Mouse (Mus musculus): ENCODE measurements around the gene Ttyh1.
"Not testable (repeated sequence)": the region's sequence is repeated elsewhere in the genome, so short reads cannot be mapped to it uniquely, and the experiment has no call there.

The Ttyh1 gene

DNA sequence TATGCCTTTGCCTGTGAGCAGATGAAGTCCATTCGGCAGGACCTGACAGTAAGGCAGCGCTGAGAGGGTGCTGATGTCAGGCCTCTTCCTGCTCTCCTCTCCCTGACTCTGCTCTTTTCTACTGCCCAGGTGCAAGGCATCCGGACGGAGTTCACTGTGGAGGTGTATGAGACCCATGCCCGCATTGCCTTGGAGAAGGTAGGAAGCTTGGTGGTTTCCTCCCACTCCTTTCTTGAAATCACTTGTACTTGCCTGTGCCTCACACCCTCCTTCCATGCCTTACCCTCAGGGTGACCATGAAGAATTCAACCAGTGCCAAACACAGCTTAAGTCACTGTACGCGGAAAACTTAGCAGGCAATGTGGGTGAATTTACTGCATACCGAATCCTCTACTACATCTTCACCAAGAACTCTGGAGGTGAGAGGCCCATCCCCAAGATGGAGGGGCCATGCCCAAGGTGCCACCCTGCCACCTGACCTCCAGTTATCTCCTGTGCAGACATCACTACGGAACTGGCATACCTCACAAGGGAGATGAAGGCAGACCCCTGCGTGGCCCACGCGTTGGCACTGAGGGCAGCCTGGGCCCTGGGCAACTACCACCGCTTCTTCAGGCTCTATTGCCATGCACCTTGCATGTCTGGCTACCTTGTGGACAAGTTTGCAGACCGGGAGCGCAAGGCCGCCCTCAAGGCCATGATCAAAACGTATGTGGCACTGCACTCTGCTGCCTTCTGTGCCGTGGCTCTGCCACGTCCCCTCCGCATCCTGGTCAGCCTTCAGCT lies 25.8 kb downstream of the Ttyh1 start:
- no peak for DNase-seq

DNA sequence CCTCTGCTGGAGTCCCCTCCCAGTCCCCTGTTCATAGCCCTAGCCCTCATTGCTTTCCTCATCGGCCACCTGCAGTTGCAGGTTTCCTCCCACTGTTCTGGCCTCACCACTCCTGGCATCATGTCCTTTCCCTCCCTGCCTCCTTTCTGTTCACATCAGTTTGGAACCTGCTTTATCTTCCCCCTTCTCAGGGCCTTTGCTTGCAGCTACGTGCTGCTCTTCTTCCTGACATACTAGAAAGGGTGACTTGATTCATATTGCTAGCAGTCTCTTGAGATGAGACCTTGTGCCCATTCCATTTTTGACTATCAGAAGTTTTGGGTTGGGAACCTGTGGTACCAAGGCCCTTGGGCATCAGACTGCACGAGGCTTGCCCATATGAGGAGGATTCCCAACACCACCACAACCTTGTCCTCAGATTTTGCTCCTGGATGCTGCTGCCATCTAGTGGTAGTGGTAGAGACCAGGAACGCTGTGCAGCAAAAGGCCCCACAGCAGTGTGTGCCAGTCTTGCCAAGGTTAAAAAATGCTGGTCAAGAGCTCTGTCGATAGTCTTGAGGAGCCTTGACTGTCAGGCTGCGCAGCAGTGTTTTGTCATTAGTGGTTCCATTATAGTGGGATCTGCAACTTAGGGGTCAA lies 26.5 kb downstream of the Ttyh1 start:
- DNase-seq: no peak

DNA sequence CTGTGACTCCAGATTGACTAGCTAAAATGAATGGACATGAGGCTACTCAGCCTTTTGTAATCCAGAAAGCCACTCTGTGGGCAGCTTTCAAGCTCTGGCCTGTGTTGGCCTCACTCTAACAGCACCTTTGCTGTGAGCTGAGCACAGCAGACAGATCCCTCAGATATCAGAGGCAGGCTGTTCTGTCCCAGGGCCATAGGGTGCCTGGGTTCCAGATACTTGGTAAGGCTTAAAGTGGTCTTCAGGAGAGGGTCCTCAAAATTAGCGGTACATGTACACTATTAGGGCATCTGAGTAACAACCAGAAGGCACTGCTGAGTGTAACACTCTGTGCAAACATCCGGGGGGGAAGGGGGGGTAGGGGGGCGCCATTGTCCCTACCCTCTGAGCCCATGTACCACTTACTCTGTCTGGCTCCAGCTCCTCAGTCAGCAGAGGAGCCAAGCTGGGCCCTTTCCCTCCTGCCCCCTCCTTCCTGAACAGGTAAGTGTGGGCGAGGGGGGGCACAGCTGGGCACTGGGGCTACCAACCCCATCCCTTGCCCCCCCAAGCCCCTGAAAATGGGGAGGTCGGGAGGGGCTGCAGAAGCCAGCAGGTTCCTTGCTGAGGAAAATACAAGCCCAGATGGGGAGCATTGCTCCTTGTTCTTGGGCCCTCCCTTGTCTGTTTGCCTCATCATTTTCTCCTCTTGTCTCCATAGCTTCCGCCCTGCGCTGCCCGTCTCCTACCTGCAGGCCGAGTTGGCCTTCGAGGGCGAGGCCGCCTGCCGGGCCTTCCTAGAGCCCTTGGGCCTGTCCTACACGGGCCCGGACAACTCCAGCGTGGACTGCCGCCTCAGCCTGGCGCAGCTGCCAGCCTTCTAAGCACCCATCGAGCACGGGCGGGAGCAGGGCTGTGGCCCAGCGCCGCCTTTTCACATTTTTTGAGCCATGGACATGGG lies 27.3 kb downstream of the Ttyh1 start:
- no peak for DNase-seq

DNA sequence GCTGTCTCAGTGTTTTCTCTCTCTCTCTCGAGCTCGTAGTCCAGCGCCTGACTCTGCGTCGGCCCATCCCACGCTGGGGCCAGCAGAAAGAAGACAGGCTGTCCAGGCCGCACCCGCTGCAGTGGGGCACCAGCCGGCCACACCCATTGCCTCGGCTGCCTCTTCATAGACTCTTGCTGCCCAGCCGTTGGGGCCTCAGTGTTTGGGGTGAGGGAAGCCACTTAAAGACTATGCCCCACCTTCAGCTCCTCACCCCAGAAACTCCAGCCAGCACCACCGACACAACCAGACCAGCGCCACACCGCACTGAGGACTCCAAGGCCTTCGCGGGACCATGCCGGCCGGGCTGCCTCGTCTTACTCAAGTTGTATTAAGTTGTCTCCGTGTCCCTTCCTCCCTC lies 28.2 kb downstream of the Ttyh1 start:
- no peak for DNase-seq

DNA sequence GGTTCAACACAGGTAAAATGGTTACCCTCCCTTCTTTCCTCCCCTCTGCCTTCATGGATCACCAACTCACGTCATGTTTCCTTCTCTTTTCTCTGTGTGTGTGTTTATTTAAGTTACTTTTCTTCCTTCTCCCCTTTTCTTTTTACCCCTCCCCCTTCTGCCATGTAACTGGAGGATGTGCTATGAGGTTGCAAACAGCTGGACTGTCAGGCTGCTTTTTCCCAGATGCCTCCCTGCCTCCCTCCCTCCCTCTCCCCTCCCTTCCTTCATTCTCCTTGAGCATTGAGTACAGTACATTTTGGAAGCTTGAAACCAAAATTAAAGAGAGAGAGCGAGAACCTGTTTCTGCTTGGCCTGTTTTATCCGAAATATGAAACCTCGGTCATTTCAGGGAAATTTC lies 28.6 kb downstream of the Ttyh1 start:
- DNase-seq: no peak

DNA sequence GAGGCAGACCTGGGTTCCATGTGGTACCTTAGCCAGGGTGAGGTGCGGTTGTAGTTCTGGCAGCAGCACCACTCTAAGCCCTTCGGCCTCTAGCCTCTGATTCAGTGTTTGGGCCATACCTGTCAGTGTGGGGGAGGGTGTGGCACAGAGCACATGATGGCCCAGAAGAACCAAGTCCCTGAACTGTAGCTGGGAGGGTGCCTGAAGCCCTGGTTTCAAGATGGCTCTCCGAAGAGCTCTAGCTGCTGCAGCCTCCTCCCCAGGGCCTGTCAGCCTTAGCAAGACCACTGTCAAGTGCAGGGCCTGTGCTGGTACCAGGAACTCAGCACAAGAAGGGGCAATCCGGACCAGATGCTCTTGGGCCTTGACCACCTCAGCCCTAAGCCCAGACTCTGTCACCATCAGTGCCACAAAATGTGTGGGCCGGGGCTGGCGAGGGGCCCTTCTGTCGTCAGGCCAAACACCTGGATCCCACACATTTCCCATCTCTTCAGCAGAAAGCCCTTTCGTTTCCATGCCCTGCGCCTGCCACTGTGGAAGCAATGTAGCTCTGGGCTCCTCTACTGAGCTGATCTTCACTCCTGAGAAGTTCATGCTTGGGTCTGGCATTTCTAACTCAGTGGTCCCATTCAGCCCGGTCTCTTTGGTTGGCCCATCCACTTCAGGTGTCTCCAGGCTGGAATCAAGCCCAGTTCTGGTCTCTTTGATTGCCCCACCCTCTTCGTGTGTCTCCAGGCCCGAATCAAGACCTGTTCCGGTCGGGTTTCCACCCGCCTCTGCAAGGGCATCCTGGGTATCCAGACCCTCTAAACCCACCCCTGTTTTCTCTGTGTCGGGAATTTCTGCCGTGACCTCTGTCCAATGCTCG lies 29.4 kb downstream of the Ttyh1 start:
- DNase-seq: no peak

DNA sequence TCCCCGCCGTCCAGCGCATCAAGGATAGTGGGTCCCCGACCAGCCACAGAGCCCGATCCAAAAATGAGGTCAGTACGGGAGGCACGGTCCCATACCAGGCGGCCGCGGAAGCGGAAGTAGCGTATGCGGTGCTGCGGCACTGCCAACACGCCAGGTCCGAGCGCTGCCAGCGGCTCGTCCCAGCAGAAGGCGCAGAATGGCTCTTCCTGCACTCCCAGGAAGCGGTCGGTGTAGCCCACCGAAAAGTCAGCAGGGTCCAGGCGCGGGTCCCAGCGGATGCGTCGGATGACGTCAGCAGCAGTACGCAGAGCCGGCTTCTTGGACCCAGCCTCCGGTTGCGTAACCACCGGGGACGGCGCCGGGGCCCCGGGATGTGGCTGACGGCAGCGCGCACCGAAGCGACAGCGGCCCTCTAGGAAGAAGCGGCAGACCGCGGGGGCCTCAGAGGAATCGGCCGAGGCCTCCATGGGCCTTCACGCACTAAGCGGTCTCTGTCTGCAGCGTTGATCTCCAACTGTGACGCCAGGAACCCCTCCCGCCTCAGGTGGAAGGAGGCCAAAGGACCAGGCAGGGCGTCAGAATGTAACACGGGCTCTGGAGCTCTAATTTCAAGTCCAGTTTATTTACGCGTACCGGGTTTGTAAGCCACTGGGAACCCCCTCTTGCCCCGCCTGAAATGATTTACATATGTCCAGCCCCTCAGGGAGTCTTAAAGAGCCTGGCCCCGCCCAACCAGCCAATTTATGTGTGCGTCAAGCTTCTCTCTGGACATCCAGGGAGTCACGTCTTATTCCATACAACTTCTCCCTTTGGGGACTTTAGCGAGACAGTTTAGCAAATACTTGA lies 30.2 kb downstream of the Ttyh1 start:
- peak; percentile 69 to 72 for DNase-seq

DNA sequence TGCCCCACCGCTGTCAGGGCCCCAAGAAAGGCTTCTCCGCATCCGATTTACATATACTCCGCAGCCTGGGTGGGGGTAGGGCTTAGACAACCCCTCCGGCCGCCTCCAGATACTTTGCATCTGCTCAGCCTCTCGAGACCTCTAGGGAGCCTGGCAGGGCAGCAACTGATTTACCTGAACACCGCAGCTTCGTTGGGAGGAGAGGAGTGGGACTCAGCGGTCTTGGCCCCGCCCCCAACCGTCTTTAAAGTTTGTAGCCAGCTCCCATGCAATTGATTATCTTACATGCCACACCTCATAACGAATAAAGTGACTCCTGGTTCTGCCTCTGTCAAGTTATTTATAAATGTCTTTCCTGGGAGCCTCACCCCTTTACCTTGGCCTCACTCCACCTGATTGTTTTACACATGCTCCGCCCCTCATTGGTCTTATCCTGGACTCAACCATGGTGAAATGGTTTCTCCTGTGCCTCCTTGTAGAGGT lies 30.9 kb downstream of the Ttyh1 start, which contains the start of gene Leng9:
Gene Leng9 (minus strand): TSS at position 316 of the 483 bp plus-strand sequence.
- peak in 1 of 2 experiments; percentile 49 for DNase-seq

DNA sequence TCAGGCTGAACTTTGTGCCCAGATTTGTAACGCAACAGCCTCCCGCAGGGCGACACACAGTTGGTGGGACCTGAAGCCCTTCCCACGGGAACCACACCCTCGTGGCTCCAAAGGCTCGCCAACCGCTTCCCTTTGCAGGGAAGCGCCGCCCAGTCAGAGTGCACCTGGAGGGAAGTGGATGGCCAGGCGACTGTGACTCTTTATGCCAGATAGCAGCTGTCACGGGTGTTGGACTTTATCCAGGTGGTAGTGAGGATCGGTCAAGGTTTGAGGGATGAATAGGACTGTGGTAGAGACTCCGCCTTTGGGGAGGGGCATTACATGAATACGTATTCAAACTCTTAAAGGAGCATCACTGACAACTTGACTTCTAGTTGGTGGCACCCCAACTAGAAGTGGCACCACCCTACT lies 31.6 kb downstream of the Ttyh1 start:
- DNase-seq: no peak

DNA sequence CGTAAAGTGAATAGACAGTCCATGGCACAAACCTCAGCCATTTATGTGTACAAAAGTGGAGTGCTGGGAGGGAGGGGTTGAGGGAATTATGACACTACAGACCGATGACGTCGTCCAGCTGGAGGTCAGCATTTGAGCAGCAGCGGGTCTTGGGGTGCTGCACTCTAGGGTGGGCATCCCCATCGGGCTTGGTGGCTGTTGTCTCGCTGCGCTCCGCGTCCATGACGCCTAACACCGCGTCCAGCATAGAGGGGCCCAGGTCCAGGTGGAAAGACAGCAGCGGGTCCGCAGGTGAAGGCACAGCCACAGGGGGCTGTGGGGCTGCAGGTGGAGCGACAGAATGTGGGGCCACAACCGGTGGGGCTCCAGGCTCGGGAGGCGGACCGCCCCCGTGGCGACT lies 32.0 kb downstream of the Ttyh1 start:
- DNase-seq: no peak

DNA sequence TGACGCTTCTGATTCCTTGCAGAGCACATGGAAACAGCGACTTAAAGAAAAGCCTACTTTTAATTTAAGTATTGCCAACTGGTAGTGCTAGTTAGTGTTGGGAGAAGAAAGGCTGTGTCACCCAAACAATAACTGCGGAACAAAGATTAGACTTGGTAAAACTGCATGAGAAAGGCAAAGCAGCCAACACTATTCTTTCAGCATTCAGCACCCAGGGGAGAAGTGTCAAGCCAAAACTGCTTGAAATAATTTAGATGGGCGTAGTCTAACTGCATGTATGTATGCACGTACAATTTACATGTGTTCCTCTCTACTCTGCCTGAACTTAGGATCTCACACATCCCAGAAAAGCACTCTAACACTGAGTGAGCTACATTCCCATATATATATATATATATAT lies 35.1 kb downstream of the Ttyh1 start:
- no peak for DNase-seq

DNA sequence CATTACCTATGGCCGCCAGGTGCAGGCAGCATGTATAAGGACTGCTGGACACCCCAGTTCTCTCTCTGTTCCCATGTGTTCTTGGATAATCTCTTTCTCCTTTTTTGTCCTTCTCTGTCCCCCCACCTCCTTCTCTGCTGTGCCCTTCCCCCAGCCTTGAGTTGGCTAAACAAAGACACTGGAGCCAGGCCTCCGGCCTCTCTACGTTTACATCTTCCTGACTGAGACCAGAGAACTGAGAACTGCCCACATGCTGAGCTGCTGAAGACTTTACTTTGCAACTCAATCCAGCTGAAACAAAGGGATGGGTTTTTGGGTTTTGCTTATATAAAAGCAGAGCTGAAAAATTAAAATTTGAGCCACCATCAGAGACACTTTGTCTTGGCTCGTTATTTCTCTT lies 35.8 kb downstream of the Ttyh1 start:
- no peak for DNase-seq

DNA sequence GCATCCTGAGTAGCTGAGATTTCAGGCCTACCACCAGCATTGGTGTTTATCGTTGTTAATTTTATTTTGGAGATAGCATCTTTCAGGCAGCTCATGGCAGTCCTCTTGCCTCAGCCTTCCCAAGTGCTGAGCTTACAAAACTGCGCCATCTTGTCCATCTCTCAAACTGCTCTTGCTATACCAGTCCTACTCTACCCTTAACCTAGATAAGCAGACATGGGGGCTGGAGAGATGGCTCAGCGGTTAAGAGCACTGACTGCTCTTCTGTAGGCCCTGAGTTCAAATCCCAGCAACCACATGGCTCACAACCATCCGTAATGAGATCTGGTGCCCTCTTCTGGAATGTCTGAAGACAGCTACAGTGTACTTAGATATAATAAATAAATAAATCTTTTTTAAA lies 42.4 kb downstream of the Ttyh1 start:
- not testable (repeated sequence) for DNase-seq

DNA sequence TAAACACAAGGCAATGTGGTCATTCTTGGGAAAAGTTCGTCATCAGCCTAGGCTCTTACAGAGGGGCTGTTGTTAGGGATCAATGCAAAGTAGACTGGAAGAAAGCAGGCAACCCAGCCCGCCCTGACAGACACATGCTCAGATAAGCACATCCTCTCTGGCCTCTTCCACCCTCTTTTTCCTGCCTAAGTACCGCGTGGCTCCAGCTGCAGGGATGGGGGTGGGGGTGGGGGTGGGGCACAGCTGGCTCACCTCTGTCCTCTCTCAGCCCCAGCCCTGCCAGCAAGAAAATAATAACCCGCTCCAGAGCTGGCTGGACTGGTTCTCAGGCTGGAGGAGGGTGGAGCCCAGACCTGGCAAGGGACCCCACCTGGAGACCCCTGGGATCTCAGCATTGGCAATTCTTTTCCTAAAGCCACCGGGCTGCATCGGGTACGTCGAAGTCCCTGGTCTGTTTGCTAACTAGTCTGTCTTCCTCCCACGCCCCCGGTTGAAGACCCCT lies 44.4 kb downstream of the Ttyh1 start:
- no peak for DNase-seq

DNA sequence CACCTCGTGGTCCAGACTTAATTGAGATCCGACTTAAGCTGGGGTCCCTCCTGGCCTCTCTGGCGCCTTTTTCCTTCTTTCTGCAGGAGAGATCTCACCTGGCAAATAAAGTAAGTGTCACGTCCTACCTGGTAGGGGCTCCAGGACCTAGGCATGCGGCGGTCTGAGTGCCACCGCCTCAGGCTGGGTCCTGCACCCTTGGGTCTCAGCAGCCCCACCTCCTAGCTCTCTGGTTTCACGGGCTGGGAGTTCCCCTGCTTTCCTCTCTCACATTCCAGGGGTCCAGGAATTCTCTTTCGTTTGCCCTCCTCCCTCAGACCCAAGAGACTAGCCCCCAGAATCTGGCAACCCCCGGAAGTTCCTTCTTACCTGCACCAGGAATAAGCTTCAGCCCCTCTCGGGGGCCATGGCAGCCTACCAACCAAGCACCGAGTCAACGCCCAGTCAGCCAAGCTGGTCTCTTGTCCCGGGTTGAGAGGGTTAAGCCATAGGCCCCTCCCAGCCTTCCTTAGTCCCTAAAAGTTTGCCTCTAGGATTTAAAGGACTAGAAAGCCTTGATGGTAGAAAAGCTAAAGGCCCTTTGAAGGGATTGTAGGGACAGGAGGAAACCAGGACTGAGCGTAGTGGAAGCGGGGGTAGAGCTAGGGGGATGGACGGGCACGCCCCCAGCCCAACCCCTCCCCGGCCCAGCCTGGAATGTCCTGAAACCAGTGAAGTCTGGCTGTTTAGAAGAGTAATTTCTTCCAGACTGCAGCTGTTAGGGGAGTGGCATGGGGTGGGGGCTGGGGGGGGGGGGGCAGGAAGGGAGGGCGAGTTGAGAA lies 45.1 kb downstream of the Ttyh1 start, which contains the start of gene Cdc42ep5:
Gene Cdc42ep5 (minus strand): TSS at position 771 of the 821 bp plus-strand sequence.
- DNase-seq: no peak

DNA sequence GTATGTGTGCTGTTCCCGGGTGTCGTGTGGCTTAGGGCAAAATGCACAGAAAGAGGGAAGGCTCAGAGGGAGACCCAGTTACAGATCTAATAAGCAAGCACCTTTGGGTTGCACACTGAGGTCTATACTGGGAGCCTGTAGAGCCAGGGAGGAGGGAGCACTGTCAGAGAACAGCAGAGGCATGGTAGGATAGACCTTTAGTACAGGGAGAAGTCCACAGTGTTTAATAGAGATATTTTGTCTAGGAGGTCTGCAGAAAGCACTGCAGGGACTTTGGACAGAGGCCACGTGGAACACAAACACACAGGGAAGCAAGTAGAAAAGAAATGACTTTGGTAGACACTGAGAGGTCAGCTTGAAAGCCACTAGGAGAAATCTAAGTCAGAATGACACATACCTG lies 46.1 kb downstream of the Ttyh1 start:
- no peak for DNase-seq

DNA sequence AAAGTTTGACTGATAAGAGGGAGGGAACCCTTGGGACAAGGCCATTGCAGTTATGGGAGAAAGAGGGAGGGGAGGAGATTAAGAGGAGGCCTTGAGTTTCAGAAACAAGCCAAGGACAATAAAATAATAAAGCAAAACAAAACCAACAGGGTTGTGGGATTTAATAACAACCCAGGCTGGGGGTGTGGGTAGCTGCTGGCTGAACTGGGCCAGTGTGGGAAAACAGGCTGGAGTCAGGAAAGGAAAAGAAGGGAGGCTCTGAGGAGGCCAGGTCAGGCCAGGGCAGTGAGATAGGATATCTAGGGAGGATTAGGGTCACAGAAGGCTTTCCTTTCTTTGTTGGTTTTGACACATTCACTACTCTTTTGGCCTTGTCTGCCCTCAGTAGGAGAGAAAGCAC lies 47.9 kb downstream of the Ttyh1 start:
- DNase-seq: no peak

DNA sequence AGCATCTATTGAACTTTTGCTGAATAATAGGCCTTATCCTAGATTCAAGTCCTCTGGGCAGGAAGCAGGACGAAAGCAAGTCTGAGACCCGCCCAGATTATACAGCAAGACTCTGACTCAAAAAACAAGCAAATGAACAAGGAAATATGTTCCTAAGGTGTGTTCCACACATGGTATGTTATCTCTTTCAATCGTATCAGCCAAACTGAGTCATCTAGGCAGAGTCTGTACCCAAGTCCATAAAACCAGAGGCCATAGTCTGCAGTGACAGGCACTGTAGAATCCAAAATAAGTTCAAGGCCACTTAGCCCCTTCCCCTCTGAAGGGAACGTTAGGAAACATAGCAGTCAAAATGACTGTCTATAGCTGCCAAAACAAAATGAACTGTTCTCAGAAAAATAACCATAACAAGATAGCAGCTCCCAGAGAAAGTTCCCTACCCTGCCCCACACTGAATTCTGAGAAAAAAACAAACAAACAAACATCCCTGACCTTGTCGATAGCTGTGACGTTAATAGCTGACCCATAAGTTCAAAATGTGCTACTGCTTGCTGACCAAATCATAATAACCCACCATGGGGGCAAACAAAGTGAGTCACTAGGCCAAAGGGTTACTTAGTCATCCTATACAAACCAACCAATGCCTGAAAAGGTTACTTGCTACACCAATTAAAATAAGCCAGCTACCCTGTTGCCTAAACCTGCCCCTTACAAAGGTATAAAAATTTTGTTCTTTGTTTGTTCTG lies 51.2 kb downstream of the Ttyh1 start:
- no peak for DNase-seq

DNA sequence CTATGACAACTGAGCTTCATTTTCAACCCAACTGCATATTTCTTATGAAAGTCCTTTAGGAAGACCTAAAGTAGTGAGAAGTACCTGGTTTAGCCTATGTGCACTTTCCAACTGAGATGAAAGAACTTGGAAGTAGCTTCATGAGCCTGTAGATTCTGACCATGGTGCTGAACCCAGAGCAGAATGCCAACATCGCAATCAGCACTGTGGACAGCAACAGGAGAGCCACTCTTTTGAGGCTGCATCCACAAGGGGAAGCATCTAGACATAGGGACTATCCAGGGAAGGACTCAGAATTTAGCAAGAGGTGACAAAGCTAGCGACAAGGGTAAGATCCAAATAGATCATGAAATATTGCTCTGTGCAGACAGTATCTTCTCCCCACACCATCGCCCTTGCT lies 59.2 kb downstream of the Ttyh1 start:
- no peak for DNase-seq

All from thymus, adult 18-20 months (tissue).